Mouse (Mus musculus) gastrocnemius, adult 2 months (tissue): ENCODE data around the gene Wnt6. TPM values are rescaled to one million over a fixed set of nuclear protein-coding genes. Genes with fewer than 3 reads are reported as not detected.
A peak's percentile ranks its signal among the peaks of the same experiment; 100 is the strongest.

ENCODE experiments used
- DNase-seq: peaks from one replicate; pipeline ENCODE4 v3.0.0; 2022
- H3K27ac ChIP-seq: fragments of 200-600 bp; 2 replicates; pipeline ENCODE4 v1.8.1; 2022; ENCODE audit warnings: mild to moderate bottlenecking
- H3K4me3 ChIP-seq: fragments of 200-600 bp; 2 replicates; pipeline ENCODE4 v1.8.1; 2022; ENCODE audit warnings: mild to moderate bottlenecking, moderate library complexity
- CTCF ChIP-seq: fragments of 200-600 bp; IDR thresholded peaks from 2 replicates; pipeline ENCODE4 v1.8.1; 2022; ENCODE audit warnings: antibody characterized with exemption, mild to moderate bottlenecking, moderate library complexity
- intact Hi-C: fragments of 180-260 bp; cut with DNase I; formaldehyde crosslinking; loops from one replicate; pipeline ENCODE4 v1.15.1; 2025
- total RNA-seq, 2 experiments: library from RNA; stranded (reverse); gene quantifications; 2 replicates each; pipeline ENCODE4 v1.2.3; 2021

Gene Wnt6
- total RNA-seq, 2 experiments from 2014 or later = 0.39 to 0.77 TPM

- TF ChIP-seq CTCF = no peak
- DNase-seq = peak; percentile 54
- H3K27ac ChIP-seq = peak overlapping the region; percentile 87
- H3K4me3 ChIP-seq = no peak overlapping the region; the same call in 1 of the 2 replicates
- intact Hi-C loops = loop anchor here (5.0 to 10.0 kb wide), 3 partner anchors 89 to 216 kb away; partner anchors contain the start of genes Bcs1l, Ttll4 and Zfp142
These were observed 18.3 kb upstream of the Wnt6 start for GRCm38 (mm10) chr1:74753266-74753974.

GRCm38 (mm10) chr1:74754175-74754785 lies 17.4 kb upstream of the Wnt6 start:
- intact Hi-C loops = loop anchor here (5.0 to 10.0 kb wide), 3 partner anchors 89 to 217 kb away; partner anchors contain the start of genes Bcs1l, Ttll4 and Zfp142
- Histone ChIP-seq H3K27ac (peak overlapping the region; percentile 87), H3K4me3 (no peak overlapping the region)
- no peak for TF ChIP-seq CTCF
- DNase-seq = peak; percentile 95

- TF ChIP-seq CTCF = peak; percentile 87
- no peak overlapping the region for H3K4me3 ChIP-seq
- DNase-seq = peak; percentile 63
- H3K27ac ChIP-seq = no peak overlapping the region
- intact Hi-C loops = loop anchor here (5.0 to 10.0 kb wide), 3 partner anchors 47 to 297 kb away; partner anchors contain the start of genes Cyp27a1 and Ttll4
These were observed 11.9 kb upstream of the Wnt6 start for GRCm38 (mm10) chr1:74759773-74760172.

- TF ChIP-seq CTCF = peak; percentile 72
- no peak overlapping the region for H3K4me3 ChIP-seq
- no peak overlapping the region for H3K27ac ChIP-seq
- intact Hi-C loops = loop anchor here (1.0 to 5.0 kb wide), 3 partner anchors 40 to 301 kb away; partner anchors contain the start of gene Cyp27a1
- peak; percentile 82 for DNase-seq
These were observed 8.6 kb upstream of the Wnt6 start for GRCm38 (mm10) chr1:74763081-74763480.

DNA sequence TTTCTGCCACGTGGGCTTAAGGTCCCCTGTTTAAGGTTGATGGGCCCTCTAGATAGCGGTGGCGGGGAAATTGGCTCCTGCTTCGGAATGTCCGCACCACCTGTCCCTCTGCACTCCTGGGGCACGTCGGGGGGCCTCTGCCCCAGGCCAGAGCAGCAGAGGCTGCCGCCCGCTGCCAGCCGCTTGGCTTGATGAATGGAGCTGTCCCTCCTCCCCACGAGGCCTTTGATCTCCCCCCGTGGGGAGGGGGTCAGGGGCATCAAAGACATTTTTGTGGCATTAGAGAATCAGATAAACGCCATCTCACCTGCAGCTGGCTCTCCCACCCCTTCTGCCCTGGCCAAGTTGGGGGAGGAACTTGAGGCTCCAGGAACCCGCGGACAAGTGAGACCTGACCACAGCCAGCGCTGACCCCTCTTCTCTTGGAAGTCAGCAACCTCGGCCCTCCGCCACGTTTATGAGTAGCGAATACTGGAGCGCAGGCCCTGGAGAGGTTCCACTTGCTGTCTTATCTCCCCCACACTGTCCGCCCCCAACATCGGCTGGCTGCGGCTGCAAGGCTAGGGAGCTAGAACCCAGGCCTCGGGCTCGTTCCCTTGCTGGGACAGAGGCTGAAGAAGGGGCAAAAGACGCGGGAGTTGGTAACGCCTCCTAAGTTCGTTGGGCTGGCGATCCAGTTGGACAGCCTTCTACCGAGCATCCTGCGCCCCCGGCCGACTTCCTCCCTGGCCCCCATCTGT lies 795 bp upstream of the Wnt6 start:
- no peak for TF ChIP-seq CTCF
- no peak overlapping the region for H3K27ac ChIP-seq
- intact Hi-C loops = no loop called here
- DNase-seq = no peak
- peak overlapping the region; percentile 75 for H3K4me3 ChIP-seq

- intact Hi-C loops = no loop called here
- no peak for TF ChIP-seq CTCF
- no peak for DNase-seq
- no peak overlapping the region for H3K27ac ChIP-seq
- H3K4me3 ChIP-seq = peak overlapping the region; percentile 75
These were observed 236 bp upstream of the Wnt6 start for GRCm38 (mm10) chr1:74771467-74771844.

- DNase-seq = peak; percentile 58
- Histone ChIP-seq H3K4me3 (peak overlapping the region; percentile 75), H3K27ac (peak overlapping the region; percentile 40; the same call in 1 of the 2 replicates)
- no peak for TF ChIP-seq CTCF
- intact Hi-C loops = no loop called here
These were observed 384 bp downstream of the Wnt6 start for GRCm38 (mm10) chr1:74771931-74772620.

DNA sequence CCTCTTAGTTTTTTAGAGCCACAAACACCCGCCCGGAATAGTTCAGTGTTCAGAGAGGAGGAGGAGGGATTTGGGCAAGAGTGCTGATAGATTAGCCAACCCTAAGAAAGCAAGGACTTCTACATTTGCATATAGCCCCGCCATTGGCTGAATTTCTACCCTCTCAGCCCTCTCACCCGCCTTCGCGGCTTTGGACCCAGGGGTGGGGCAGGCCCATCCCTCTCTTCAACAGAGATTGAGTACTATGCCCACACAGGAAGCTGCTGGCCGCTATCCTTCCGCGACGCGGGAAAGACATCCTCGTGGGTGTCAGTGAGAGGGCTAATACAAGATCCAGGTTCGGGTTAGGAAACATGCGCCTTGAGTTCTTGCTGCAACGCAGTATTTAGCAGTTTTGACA lies 1.4 kb downstream of the Wnt6 start:
- intact Hi-C loops = no loop called here
- no peak for TF ChIP-seq CTCF
- Histone ChIP-seq H3K27ac (no peak overlapping the region), H3K4me3 (peak overlapping the region; percentile 75)
- DNase-seq = peak; percentile 88

DNA sequence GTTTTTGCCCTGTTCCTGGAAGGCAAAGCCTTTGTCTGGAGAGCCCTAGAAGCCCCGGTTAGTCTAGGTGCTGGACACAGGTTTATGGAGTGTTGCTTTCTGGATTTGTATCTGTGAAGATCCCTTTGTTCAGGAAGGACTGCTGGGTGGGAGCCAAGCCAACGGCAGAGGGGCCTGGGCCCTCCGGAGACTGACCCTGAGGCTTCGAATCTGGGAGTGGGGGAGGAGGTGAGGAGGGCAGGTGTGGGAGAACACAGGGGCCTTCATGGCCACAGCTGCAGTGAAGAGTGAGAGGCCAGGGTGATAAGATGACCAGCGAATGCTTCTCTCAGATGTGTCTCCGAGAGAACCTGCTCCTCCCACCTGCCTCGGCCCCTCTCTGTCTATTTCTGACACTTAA lies 2.4 kb downstream of the Wnt6 start:
- H3K27ac ChIP-seq = no peak overlapping the region
- DNase-seq = no peak
- TF ChIP-seq CTCF = no peak
- intact Hi-C loops = no loop called here
- H3K4me3 ChIP-seq = no peak overlapping the region

- intact Hi-C loops = no loop called here
- Histone ChIP-seq H3K27ac (no peak overlapping the region), H3K4me3 (no peak overlapping the region)
- no peak for DNase-seq
- peak; percentile 41 for TF ChIP-seq CTCF
These were observed 4.1 kb downstream of the Wnt6 start for GRCm38 (mm10) chr1:74775816-74776215.

GRCm38 (mm10) chr1:74778934-74779486 lies 7.3 kb downstream of the Wnt6 start:
- Histone ChIP-seq H3K27ac (no peak overlapping the region), H3K4me3 (no peak overlapping the region)
- DNase-seq = no peak
- TF ChIP-seq CTCF = no peak
- intact Hi-C loops = no loop called here

DNA sequence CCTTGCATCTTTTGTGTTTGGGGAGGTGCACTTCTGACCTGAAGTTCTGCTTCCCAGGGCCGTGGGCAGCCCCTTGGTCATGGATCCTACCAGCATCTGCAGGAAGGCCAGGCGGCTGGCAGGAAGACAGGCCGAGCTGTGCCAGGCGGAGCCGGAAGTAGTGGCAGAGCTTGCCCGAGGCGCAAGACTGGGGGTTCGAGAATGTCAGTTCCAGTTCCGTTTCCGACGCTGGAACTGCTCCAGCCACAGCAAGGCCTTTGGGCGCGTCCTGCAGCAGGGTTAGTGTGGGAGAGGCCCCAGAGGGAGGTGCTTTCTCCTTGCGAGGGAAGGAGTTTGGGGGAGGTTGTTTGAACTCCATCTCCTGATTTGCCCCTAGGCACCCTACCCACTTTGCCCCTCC lies 10.4 kb downstream of the Wnt6 start:
- no peak for DNase-seq
- TF ChIP-seq CTCF = no peak
- Histone ChIP-seq H3K4me3 (no peak overlapping the region), H3K27ac (no peak overlapping the region)
- intact Hi-C loops = no loop called here
